14 mouse cellular contexts compared by ENCODE assay signal in the genomic region with DNA sequence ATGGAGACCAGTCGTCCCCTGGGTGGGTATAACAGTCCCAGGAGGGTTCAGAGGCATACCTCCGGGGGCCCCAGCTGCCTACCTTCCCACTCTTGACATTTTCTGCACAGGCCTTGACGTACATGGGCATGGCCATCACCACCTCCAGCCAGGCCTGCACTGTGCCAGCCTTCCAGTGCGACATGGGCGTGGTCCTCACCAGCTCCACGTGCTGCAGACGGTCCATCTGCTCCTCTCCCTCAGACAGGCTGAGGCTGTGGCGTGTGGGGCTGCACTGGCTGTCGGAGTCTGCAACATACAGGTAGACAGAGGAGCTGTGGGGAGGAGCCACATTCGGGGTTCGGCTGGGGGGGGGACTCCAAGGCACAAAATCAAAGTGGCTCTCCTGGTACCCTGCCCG. TPM values are rescaled to one million over a fixed set of nuclear protein-coding genes. Genes with fewer than 3 reads are reported as not detected.
A peak's percentile ranks its signal among the peaks of the same experiment; 100 is the strongest.
DNase-seq lines count a peak whose midpoint lies in the region; ATAC-seq and TF ChIP-seq lines count a peak whose summit lies in the region.
"Had no signal": no experiment of that assay in that cellular context is flagged by ENCODE, and none has a peak within 500 bp of the region (broad histone marks: within the 10 kb centered on the region; RNA-seq: fewer than 3 reads in every experiment).

No protein-coding gene starts in this region.

- no peak overlapping the region for H3K4me3 ChIP-seq in intestine, embryonic 14.5 days (ENCODE audit: low read depth, low read length)
- no peak overlapping the region for H3K4me3 ChIP-seq in intestine, embryonic 15.5 days (replicated peaks)
- no peak overlapping the region for H3K4me3 ChIP-seq in neural tube, embryonic 14.5 days (ENCODE audit: low read depth, low read length)
- no peak overlapping the region for H3K4me3 ChIP-seq in hindbrain, postnatal 0 days (ENCODE audit: low read length)
- H3K4me3 ChIP-seq: midbrain, embryonic 12.5 days had no signal

- ATAC-seq in intestine, embryonic 14.5 days (replicated peaks; ENCODE audit: low FRiP score, low TSS enrichment, low read depth), result peak; percentile 32; the same call in 1 of the 2 replicates
- no peak for ATAC-seq in intestine, embryonic 15.5 days
- peak; percentile 49; the same call in 1 of the 2 replicates for ATAC-seq in neural tube, embryonic 14.5 days (ENCODE audit: low read depth)
- ATAC-seq in hindbrain, postnatal 0 days, result 0 out of 2 replicates have a peak, but pooled peaks have one; percentile 37
- ATAC-seq: CD4-positive, CD25-positive, alpha-beta regulatory T cell, adult 4 months had no signal

- H3K4me1 ChIP-seq in intestine, embryonic 14.5 days (replicated peaks; ENCODE audit: control insufficient read depth, insufficient read depth, low read length), result no peaks in the 10 kb centered on the region; the same call in 1 of the 2 replicates
- no peaks in the 10 kb centered on the region for H3K4me1 ChIP-seq in intestine, embryonic 15.5 days (replicated peaks)
- H3K4me1 ChIP-seq in neural tube, embryonic 14.5 days (ENCODE audit: control insufficient read depth, insufficient read depth, low read length), result no peaks in the 10 kb centered on the region
- H3K4me1 ChIP-seq in hindbrain, postnatal 0 days (ENCODE audit: insufficient read depth, low read length), result no peaks in the 10 kb centered on the region

- H3K9me3 ChIP-seq in intestine, embryonic 14.5 days (ENCODE audit: control insufficient read depth, low read length), result no peaks in the 10 kb centered on the region
- no peaks in the 10 kb centered on the region for H3K9me3 ChIP-seq in intestine, embryonic 15.5 days
- no peaks in the 10 kb centered on the region for H3K9me3 ChIP-seq in neural tube, embryonic 14.5 days (ENCODE audit: control insufficient read depth, low read length)
- H3K9me3 ChIP-seq in hindbrain, postnatal 0 days (ENCODE audit: low read length), result no peaks in the 10 kb centered on the region
- H3K9me3 ChIP-seq: midbrain, embryonic 12.5 days had no signal

- no peaks in the 10 kb centered on the region for H3K27me3 ChIP-seq in intestine, embryonic 14.5 days (replicated peaks; ENCODE audit: control insufficient read depth, insufficient read depth, low read length)
- no peaks in the 10 kb centered on the region for H3K27me3 ChIP-seq in intestine, embryonic 15.5 days (replicated peaks)
- no peaks in the 10 kb centered on the region for H3K27me3 ChIP-seq in neural tube, embryonic 14.5 days (ENCODE audit: control insufficient read depth, insufficient read depth, low read length)
- H3K27me3 ChIP-seq in hindbrain, postnatal 0 days (ENCODE audit: insufficient read depth, low read length), result no peaks in the 10 kb centered on the region

- no peak for TF ChIP-seq CTCF in hindbrain, postnatal 0 days (IDR thresholded peaks at IDR 0.05; ENCODE audit: low read depth)

- H3K4me2 ChIP-seq in intestine, embryonic 14.5 days (ENCODE audit: low read length), result no peak overlapping the region
- H3K4me2 ChIP-seq in intestine, embryonic 15.5 days (replicated peaks), result no peak overlapping the region
- no peak overlapping the region for H3K4me2 ChIP-seq in neural tube, embryonic 14.5 days (ENCODE audit: low read depth, low read length)
- H3K4me2 ChIP-seq in hindbrain, postnatal 0 days (ENCODE audit: low read depth, low read length), result no peak overlapping the region
- H3K4me2 ChIP-seq: midbrain, embryonic 12.5 days had no signal

- WGBS in intestine, embryonic 14.5 days, result 90% methylated on average over 12 of the region's 12 CpGs
- 86% methylated on average over 12 of the region's 12 CpGs for WGBS in intestine, embryonic 15.5 days
- 87% methylated on average over 12 of the region's 12 CpGs for WGBS in neural tube, embryonic 14.5 days
- WGBS in hindbrain, postnatal 0 days, result 80% methylated on average over 12 of the region's 12 CpGs

- H3K27ac ChIP-seq in intestine, embryonic 14.5 days (ENCODE audit: low read depth), result no peak overlapping the region
- no peak overlapping the region for H3K27ac ChIP-seq in intestine, embryonic 15.5 days
- no peak overlapping the region for H3K27ac ChIP-seq in neural tube, embryonic 14.5 days (ENCODE audit: low read depth, low read length)
- no peak overlapping the region for H3K27ac ChIP-seq in hindbrain, postnatal 0 days
- H3K27ac ChIP-seq: midbrain, embryonic 12.5 days had no signal

- H3K36me3 ChIP-seq in intestine, embryonic 14.5 days (ENCODE audit: control insufficient read depth, insufficient read depth, low read length), result no peaks in the 10 kb centered on the region
- H3K36me3 ChIP-seq in intestine, embryonic 15.5 days, result no peaks in the 10 kb centered on the region
- no peaks in the 10 kb centered on the region for H3K36me3 ChIP-seq in neural tube, embryonic 14.5 days (ENCODE audit: control insufficient read depth, insufficient read depth, low read length)
- H3K36me3 ChIP-seq in hindbrain, postnatal 0 days (ENCODE audit: insufficient read depth, low read length), result no peaks in the 10 kb centered on the region
- H3K36me3 ChIP-seq: midbrain, embryonic 12.5 days had no signal

- no peak for DNase-seq in intestine, embryonic 14.5 days (ENCODE audit: low spot score)
- DNase-seq in neural tube, embryonic 10.5 days (ENCODE audit: extremely low spot score, low spot score), result no peak
- no peak for DNase-seq in hindbrain, postnatal 0 days (ENCODE audit: low spot score)
- DNase-seq in right cerebral cortex, postnatal 14 days, result no peak
- no peak for DNase-seq in spleen, postnatal 36 days (ENCODE audit: low spot score in 2 of 2)
- DNase-seq: gastrocnemius, postnatal 10 days; heart, adult 18-20 months; right cerebral cortex, postnatal 4 days; thymus, postnatal 36 days had no signal

- no peak overlapping the region for H3K9ac ChIP-seq in intestine, embryonic 14.5 days (ENCODE audit: low read length)
- no peak overlapping the region for H3K9ac ChIP-seq in intestine, embryonic 15.5 days
- H3K9ac ChIP-seq in neural tube, embryonic 14.5 days (replicated peaks; ENCODE audit: low read depth, low read length), result no peak overlapping the region
- H3K9ac ChIP-seq in hindbrain, postnatal 0 days (replicated peaks; ENCODE audit: low read length), result no peak overlapping the region
- H3K9ac ChIP-seq: midbrain, embryonic 12.5 days had no signal

RNA-seq across cellular contexts. Expression of gene Tmem51, which starts 33.9 kb away (rescaled TPM):
- polyA plus RNA-seq in intestine, embryonic 14.5 days (2014; fragmentation: Nextera tagmentation; extraction: Ambion mirVana), result 42.9 and 45.5 TPM in 2 replicates
- polyA plus RNA-seq in intestine, embryonic 15.5 days (2015; fragmentation: Nextera tagmentation; extraction: Ambion mirVana), result 103 and 109 TPM in 2 replicates
- 4.0 and 4.9 TPM in 2 replicates for polyA plus RNA-seq in neural tube, embryonic 14.5 days (2014; fragmentation: Nextera tagmentation; extraction: Ambion mirVana)
- total RNA-seq in hindbrain, postnatal 0 days (2014; rRNA removed), result 7.5 and 7.6 TPM in 2 replicates
- polyA plus RNA-seq in hindbrain, postnatal 0 days (2015; fragmentation: Nextera tagmentation; extraction: Ambion mirVana), result 7.8 and 8.6 TPM in 2 replicates
- total RNA-seq: MEL had no signal
